Mouse (Mus musculus) cortical plate, adult 2 months (tissue): ENCODE data around the gene Spaca6.

ENCODE experiments used
- CTCF ChIP-seq: fragments of 200-500 bp; IDR thresholded peaks from 2 replicates; pipeline ENCODE4 v1.5.1; 2011; ENCODE audit warnings: mild to moderate bottlenecking, control low read depth, low read length; ENCODE audit not compliant: insufficient read depth; ENCODE audit errors: extremely low read depth
- POLR2A ChIP-seq: fragments of 200-500 bp; IDR thresholded peaks from 2 replicates; pipeline ENCODE4 v1.6.1; 2011; ENCODE audit warnings: mild to moderate bottlenecking, low read length, control low read depth; ENCODE audit not compliant: insufficient read depth; ENCODE audit errors: extremely low read depth

DNA sequence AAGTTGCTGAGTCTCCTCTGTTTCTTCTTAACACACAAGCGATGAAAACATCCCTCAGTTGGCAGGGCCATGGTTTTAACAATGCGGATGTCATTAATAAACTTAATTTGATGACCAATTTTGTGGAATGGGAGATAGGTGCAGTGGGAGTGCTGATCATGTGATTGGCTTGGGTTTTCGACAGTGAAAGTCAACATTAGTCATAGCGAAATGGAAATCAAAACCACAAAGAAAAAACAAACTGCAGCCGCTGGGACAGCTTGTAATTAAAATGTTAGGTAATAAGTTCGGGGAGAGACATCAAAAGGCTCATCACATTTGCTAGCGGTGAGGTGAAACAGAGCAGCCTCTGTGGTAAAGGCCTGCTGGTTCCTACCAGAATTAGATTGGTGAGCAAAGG, 13.8 kb downstream of the Spaca6 start:
- TF ChIP-seq CTCF (no peak), POLR2A (no peak)
